Mouse (Mus musculus): Measurements from ENCODE around the gene Zdhhc6. TPM values are rescaled to one million over a fixed set of nuclear protein-coding genes. Genes with fewer than 3 reads are reported as not detected.

The Zdhhc6 gene
- polyA plus RNA-seq, 1 experiment from 2014 or later: 67.0 TPM

- H3K4me2 ChIP-seq: no peak overlapping the region
- peak; percentile 72; the same call in 1 of the 2 replicates for ATAC-seq (ENCODE audit: low FRiP score)
- 0 out of 2 replicates have a peak, but pooled peaks cover 3% of the 10 kb centered on the region for H3K4me1 ChIP-seq
- no peak overlapping the region for H3K9ac ChIP-seq (replicated peaks)
- peaks cover 32% of the 10 kb centered on the region for H3K36me3 ChIP-seq
- 91% methylated on average over 8 of the region's 8 CpGs for WGBS
- H3K27ac ChIP-seq (replicated peaks): no peak overlapping the region
- H3K4me3 ChIP-seq (replicated peaks): no peak overlapping the region
- no peaks in the 10 kb centered on the region for H3K27me3 ChIP-seq (replicated peaks)
- H3K9me3 ChIP-seq (replicated peaks): no peaks in the 10 kb centered on the region
These were observed 16.9 kb upstream of the Zdhhc6 start for GRCm38 (mm10) chr19:55332641-55333268.

- 92% methylated on average over 5 of the region's 5 CpGs for WGBS
- 0 out of 2 replicates have a peak, but pooled peaks cover 3% of the 10 kb centered on the region for H3K4me1 ChIP-seq
- ATAC-seq (ENCODE audit: low FRiP score): no peak
- H3K4me3 ChIP-seq (replicated peaks): no peak overlapping the region
- no peaks in the 10 kb centered on the region for H3K9me3 ChIP-seq (replicated peaks)
- peaks cover 32% of the 10 kb centered on the region for H3K36me3 ChIP-seq
- no peak overlapping the region; the same call in 1 of the 2 replicates for H3K9ac ChIP-seq (replicated peaks)
- H3K27me3 ChIP-seq (replicated peaks): no peaks in the 10 kb centered on the region
- H3K27ac ChIP-seq (replicated peaks): no peak overlapping the region
- no peak overlapping the region for H3K4me2 ChIP-seq
These were observed 15.9 kb upstream of the Zdhhc6 start for GRCm38 (mm10) chr19:55331776-55332175.

GRCm38 (mm10) chr19:55327510-55327909 lies 11.7 kb upstream of the Zdhhc6 start:
- 89% methylated on average over 4 of the region's 4 CpGs for WGBS
- no peaks in the 10 kb centered on the region for H3K9me3 ChIP-seq (replicated peaks)
- no peaks in the 10 kb centered on the region for H3K4me1 ChIP-seq
- peaks cover 51% of the 10 kb centered on the region for H3K36me3 ChIP-seq
- H3K27me3 ChIP-seq (replicated peaks): no peaks in the 10 kb centered on the region
- ATAC-seq (ENCODE audit: low FRiP score): no peak
- no peak overlapping the region for H3K4me3 ChIP-seq (replicated peaks)
- no peak overlapping the region for H3K9ac ChIP-seq (replicated peaks)
- no peak overlapping the region for H3K4me2 ChIP-seq
- H3K27ac ChIP-seq (replicated peaks): no peak overlapping the region

- Histone ChIP-seq H3K36me3 (peaks cover 19% of the 10 kb centered on the region), H3K27ac (replicated peaks) (no peak overlapping the region), H3K9ac (replicated peaks) (no peak overlapping the region), H3K9me3 (replicated peaks) (no peaks in the 10 kb centered on the region), H3K4me2 (no peak overlapping the region), H3K4me1 (peaks cover 7% of the 10 kb centered on the region), H3K4me3 (replicated peaks) (no peak overlapping the region), H3K27me3 (replicated peaks) (no peaks in the 10 kb centered on the region)
- no peak for ATAC-seq (ENCODE audit: low FRiP score)
- 96% methylated on average over 8 of the region's 8 CpGs for WGBS
These were observed 6.8 kb upstream of the Zdhhc6 start for GRCm38 (mm10) chr19:55322604-55323003.

- no peak overlapping the region for H3K4me2 ChIP-seq
These were observed 3.7 kb upstream of the Zdhhc6 start for GRCm38 (mm10) chr19:55319521-55319920.

GRCm38 (mm10) chr19:55319036-55319435 lies 3.2 kb upstream of the Zdhhc6 start:
- Histone ChIP-seq H3K36me3 (peaks cover 15% of the 10 kb centered on the region), H3K9me3 (replicated peaks) (no peaks in the 10 kb centered on the region), H3K4me2 (no peak overlapping the region), H3K27me3 (replicated peaks) (no peaks in the 10 kb centered on the region), H3K4me3 (replicated peaks) (no peak overlapping the region), H3K9ac (replicated peaks) (no peak overlapping the region), H3K27ac (replicated peaks) (no peak overlapping the region), H3K4me1 (peaks cover 31% of the 10 kb centered on the region)
- no peak for ATAC-seq (ENCODE audit: low FRiP score)
- WGBS: 74% methylated on average over 3 of the region's 3 CpGs

More at GRCm38 (mm10) chr19:55319521-55319920, 3.7 kb upstream of the Zdhhc6 start:
- WGBS: 70% methylated on average over 5 of the region's 5 CpGs
- Histone ChIP-seq H3K9ac (replicated peaks) (no peak overlapping the region), H3K4me1 (peaks cover 26% of the 10 kb centered on the region), H3K27me3 (replicated peaks) (no peaks in the 10 kb centered on the region), H3K27ac (replicated peaks) (no peak overlapping the region), H3K36me3 (peaks cover 19% of the 10 kb centered on the region), H3K9me3 (replicated peaks) (no peaks in the 10 kb centered on the region), H3K4me3 (replicated peaks) (no peak overlapping the region)
- no peak for ATAC-seq (ENCODE audit: low FRiP score)

GRCm38 (mm10) chr19:55316901-55317300 lies 1.1 kb upstream of the Zdhhc6 start:
- no peaks in the 10 kb centered on the region for H3K9me3 ChIP-seq (replicated peaks)
- H3K27ac ChIP-seq (replicated peaks): no peak overlapping the region
- H3K36me3 ChIP-seq: peaks cover 2% of the 10 kb centered on the region; the same call in 1 of the 2 replicates
- H3K4me2 ChIP-seq: peak overlapping the region; percentile 90
- whole genome bisulfite sequencing: 63% methylated on average over 10 of the region's 10 CpGs
- peaks cover 46% of the 10 kb centered on the region for H3K4me1 ChIP-seq
- ATAC-seq (ENCODE audit: low FRiP score): no peak
- H3K9ac ChIP-seq (replicated peaks): 0 out of 2 replicates have a peak overlapping the region, but pooled peaks have one; percentile 86
- H3K27me3 ChIP-seq (replicated peaks): no peaks in the 10 kb centered on the region
- peak overlapping the region; percentile 84 for H3K4me3 ChIP-seq (replicated peaks)

GRCm38 (mm10) chr19:55316109-55316714 lies 380 bp upstream of the Zdhhc6 start, which contains the start of gene Vti1a:
Gene Vti1a (plus strand): TSS chr19:55316295.
- peaks cover 46% of the 10 kb centered on the region for H3K4me1 ChIP-seq
- peak; percentile 94 for ATAC-seq (ENCODE audit: low FRiP score)
- under 1% methylated on average over 48 of the region's 48 CpGs for WGBS
- peaks cover 9% of the 10 kb centered on the region for H3K36me3 ChIP-seq
- no peaks in the 10 kb centered on the region for H3K27me3 ChIP-seq (replicated peaks)
- H3K27ac ChIP-seq (replicated peaks): peak within 1 kb of the TSS; percentile 83
- peak within 1 kb of the TSS; percentile 86 for H3K9ac ChIP-seq (replicated peaks)
- peak within 1 kb of the TSS; percentile 90 for H3K4me2 ChIP-seq
- H3K4me3 ChIP-seq (replicated peaks): peak within 1 kb of the TSS; percentile 84
- no peaks in the 10 kb centered on the region for H3K9me3 ChIP-seq (replicated peaks)

GRCm38 (mm10) chr19:55313649-55314048 lies 2.2 kb downstream of the Zdhhc6 start:
- Histone ChIP-seq H3K27ac (replicated peaks) (no peak overlapping the region), H3K27me3 (replicated peaks) (no peaks in the 10 kb centered on the region), H3K4me3 (replicated peaks) (no peak overlapping the region), H3K9me3 (replicated peaks) (no peaks in the 10 kb centered on the region), H3K9ac (replicated peaks) (no peak overlapping the region), H3K4me2 (no peak overlapping the region), H3K36me3 (peaks cover 30% of the 10 kb centered on the region), H3K4me1 (peaks cover 42% of the 10 kb centered on the region)
- WGBS: 95% methylated on average over 2 of the region's 2 CpGs
- ATAC-seq (ENCODE audit: low FRiP score): no peak

- Histone ChIP-seq H3K4me2 (no peak overlapping the region), H3K27me3 (replicated peaks) (no peaks in the 10 kb centered on the region), H3K9me3 (replicated peaks) (no peaks in the 10 kb centered on the region), H3K36me3 (peaks cover 40% of the 10 kb centered on the region), H3K9ac (replicated peaks) (no peak overlapping the region), H3K4me1 (peaks cover 33% of the 10 kb centered on the region), H3K27ac (replicated peaks) (no peak overlapping the region), H3K4me3 (replicated peaks) (no peak overlapping the region)
- ATAC-seq (ENCODE audit: low FRiP score): no peak
- WGBS: 93% methylated on average over 8 of the region's 8 CpGs
These were observed 4.0 kb downstream of the Zdhhc6 start for GRCm38 (mm10) chr19:55311874-55312273.

- H3K4me1 ChIP-seq: no peaks in the 10 kb centered on the region
- no peak overlapping the region for H3K4me2 ChIP-seq
- H3K9me3 ChIP-seq (replicated peaks): no peaks in the 10 kb centered on the region
- no peaks in the 10 kb centered on the region for H3K27me3 ChIP-seq (replicated peaks)
- no peak overlapping the region for H3K9ac ChIP-seq (replicated peaks)
- H3K36me3 ChIP-seq: peaks cover 63% of the 10 kb centered on the region
- no peak overlapping the region for H3K4me3 ChIP-seq (replicated peaks)
- no peak overlapping the region for H3K27ac ChIP-seq (replicated peaks)
- no peak for ATAC-seq (ENCODE audit: low FRiP score)
These were observed 10.8 kb downstream of the Zdhhc6 start for GRCm38 (mm10) chr19:55305024-55305423.

GRCm38 (mm10) chr19:55300525-55300924 lies 15.3 kb downstream of the Zdhhc6 start:
- H3K9me3 ChIP-seq (replicated peaks): no peaks in the 10 kb centered on the region
- no peak overlapping the region for H3K4me2 ChIP-seq
- H3K9ac ChIP-seq (replicated peaks): no peak overlapping the region
- no peak for ATAC-seq (ENCODE audit: low FRiP score)
- no peak overlapping the region for H3K27ac ChIP-seq (replicated peaks)
- no peaks in the 10 kb centered on the region for H3K27me3 ChIP-seq (replicated peaks)
- H3K36me3 ChIP-seq: peaks cover 64% of the 10 kb centered on the region
- H3K4me1 ChIP-seq: no peaks in the 10 kb centered on the region
- H3K4me3 ChIP-seq (replicated peaks): no peak overlapping the region
- WGBS: 92% methylated on average over 3 of the region's 3 CpGs
